Mouse (Mus musculus) heart, adult 2 months (tissue): ENCODE data around the gene Olfr643.

Experiments used
- CTCF ChIP-seq: fragments of 200-600 bp; IDR thresholded peaks from 2 replicates; pipeline ENCODE4 v1.8.1; 2022; ENCODE audit warnings: antibody characterized with exemption, mild to moderate bottlenecking, moderate library complexity
- EP300 ChIP-seq: fragments of 200-500 bp; IDR thresholded peaks from 2 replicates; pipeline ENCODE4 v1.6.1; 2011; ENCODE audit warnings: low read depth, low read length, control low read depth; ENCODE audit not compliant: insufficient read depth
- POLR2A ChIP-seq: fragments of 200-500 bp; IDR thresholded peaks from 2 replicates; pipeline ENCODE4 v1.6.1; 2011; ENCODE audit warnings: mild to moderate bottlenecking, low read depth, low read length, control low read depth; ENCODE audit not compliant: insufficient read depth

- TF ChIP-seq EP300 (no peak), POLR2A (no peak), CTCF (no peak)
Observed at GRCm38 (mm10) chr7:104129726-104130125, 7.5 kb downstream of the Olfr643 start, which contains the start of gene Ubqln5.
